Mouse (Mus musculus) heart, postnatal 0 days (tissue): ENCODE data around the gene Shcbp1l. TPM values are rescaled to one million over a fixed set of nuclear protein-coding genes. Genes with fewer than 3 reads are reported as not detected.
A peak's percentile ranks its signal among the peaks of the same experiment; 100 is the strongest.
"Not testable (repeated sequence)": the region's sequence is repeated elsewhere in the genome, so short reads cannot be mapped to it uniquely, and the experiment has no call there.

ENCODE experiments used
- ATAC-seq: fragments of 200-750 bp; cut with Nextera tagmentation; 2 replicates; pipeline ENCODE4 v1.8.0; 2017; ENCODE audit warnings: low read depth, moderate number of reproducible peaks, moderate library complexity; ENCODE audit not compliant: insufficient read depth
- DNase-seq: peaks from one replicate; pipeline ENCODE4 v3.0.0-alpha.2; 2016; ENCODE audit warnings: low spot score
- H3K27ac ChIP-seq: fragments of 300-500 bp; sonication (generic); 2 replicates; pipeline ENCODE4 v1.5.1; 2014; ENCODE audit warnings: low read depth, mild to moderate bottlenecking
- H3K27me3 ChIP-seq: fragments of 300-500 bp; sonication (generic); 2 replicates; pipeline ENCODE4 v1.6.1; 2014; ENCODE audit warnings: low read length, mixed read lengths; ENCODE audit not compliant: control insufficient read depth, insufficient read depth
- H3K36me3 ChIP-seq: fragments of 300-500 bp; sonication (generic); replicated peaks from 2 replicates; pipeline ENCODE4 v1.6.1; 2014; ENCODE audit warnings: low read length, mixed read lengths; ENCODE audit not compliant: control insufficient read depth, insufficient read depth
- H3K4me1 ChIP-seq: fragments of 300-500 bp; sonication (generic); 2 replicates; pipeline ENCODE4 v1.6.1; 2014; ENCODE audit warnings: antibody characterized with exemption; ENCODE audit not compliant: control insufficient read depth, insufficient read depth
- H3K4me2 ChIP-seq: fragments of 300-500 bp; sonication (generic); 2 replicates; pipeline ENCODE4 v1.6.1; 2014; ENCODE audit warnings: low read depth, mild to moderate bottlenecking, low read length, moderate library complexity
- H3K4me3 ChIP-seq: fragments of 300-500 bp; sonication (generic); 2 replicates; pipeline ENCODE4 v1.5.1; 2014; ENCODE audit warnings: low read depth, low read length
- H3K9ac ChIP-seq: fragments of 300-500 bp; sonication (generic); replicated peaks from 2 replicates; pipeline ENCODE4 v1.6.1; 2014; ENCODE audit warnings: low read depth, low read length, mixed read lengths
- H3K9me3 ChIP-seq: fragments of 300-500 bp; sonication (generic); replicated peaks from 2 replicates; pipeline ENCODE4 v1.6.1; 2016; ENCODE audit warnings: low read length; ENCODE audit not compliant: control insufficient read depth
- CTCF ChIP-seq: IDR thresholded peaks from 2 replicates; pipeline ENCODE4 v1.5.1; 2016; ENCODE audit warnings: antibody characterized with exemption, control low read depth, low read depth
- EP300 ChIP-seq: IDR thresholded peaks from 2 replicates; pipeline ENCODE4 v1.6.1; 2016; ENCODE audit warnings: antibody characterized with exemption, low read depth
- WGBS: fragments of 180-500 bp; shearing (Covaris S2); extraction: QIAGEN DNeasy Blood & Tissue Kit; methylation state at CpG from one replicate; pipeline ENCODE4 v1.1.7; 2014; 5-methylcytosine and 5-hydroxymethylcytosine counted together
- polyA plus RNA-seq: library from polyadenylated mRNA; unstranded; fragments of >200 nt; fragmentation: Nextera tagmentation; extraction: Ambion mirVana; gene quantifications from 2 replicates; pipeline ENCODE4 v1.2.1, GENCODE M21; 2015
- total RNA-seq: library from RNA; depleted of rRNA; stranded (reverse); fragments of >200 nt; gene quantifications from 2 replicates; pipeline ENCODE4 v1.2.3, GENCODE M21; 2014; ENCODE audit warnings: low replicate concordance

Shcbp1l gene
- total and polyA plus RNA-seq, 2 experiments from 2014 or later, result not detected

GRCm38 (mm10) chr1:153480386-153481024 lies 55.5 kb downstream of the Shcbp1l start:
- Histone ChIP-seq H3K4me2 (no peak overlapping the region), H3K9ac (no peak overlapping the region), H3K9me3 (no peaks in the 10 kb centered on the region), H3K36me3 (peaks cover 54% of the 10 kb centered on the region), H3K27ac (no peak overlapping the region), H3K4me3 (no peak overlapping the region), H3K27me3 (no peaks in the 10 kb centered on the region), H3K4me1 (peaks cover 12% of the 10 kb centered on the region)
- DNase-seq (no peak), ATAC-seq (peak; percentile 49)
- WGBS, result 50% methylated on average over 1 of the region's 1 CpGs
- TF ChIP-seq EP300 (no peak), CTCF (peak; percentile 75)

- ATAC-seq, result no peak
- WGBS, result 37% methylated on average over 1 of the region's 1 CpGs
- Histone ChIP-seq H3K4me1 (peaks cover 17% of the 10 kb centered on the region), H3K36me3 (peaks cover 52% of the 10 kb centered on the region), H3K27me3 (no peaks in the 10 kb centered on the region), H3K9ac (no peak overlapping the region), H3K27ac (no peak overlapping the region), H3K4me3 (no peak overlapping the region), H3K4me2 (no peak overlapping the region), H3K9me3 (no peaks in the 10 kb centered on the region)
- TF ChIP-seq EP300, result no peak
- TF ChIP-seq CTCF, result no peak
- DNase-seq, result no peak
Observed at GRCm38 (mm10) chr1:153481025-153481412, 56.1 kb downstream of the Shcbp1l start.

GRCm38 (mm10) chr1:153485201-153485796 lies 60.3 kb downstream of the Shcbp1l start:
- ATAC-seq, result no peak
- H3K4me3 ChIP-seq, result peak overlapping the region; percentile 91; the same call in 1 of the 2 replicates
- H3K27me3 ChIP-seq, result no peaks in the 10 kb centered on the region
- H3K27ac ChIP-seq, result no peak overlapping the region
- 69% methylated on average over 2 of the region's 2 CpGs for WGBS
- H3K9ac ChIP-seq, result no peak overlapping the region
- H3K4me1 ChIP-seq, result peaks cover 21% of the 10 kb centered on the region
- no peaks in the 10 kb centered on the region for H3K9me3 ChIP-seq
- DNase-seq, result no peak
- H3K4me2 ChIP-seq, result peak overlapping the region; percentile 75
- TF ChIP-seq CTCF (no peak), EP300 (no peak)
- peaks cover 17% of the 10 kb centered on the region for H3K36me3 ChIP-seq

- not testable (repeated sequence) for H3K9me3 ChIP-seq, H3K27me3 ChIP-seq, H3K36me3 ChIP-seq, DNase-seq, ATAC-seq, H3K27ac ChIP-seq
- peaks cover 21% of the 10 kb centered on the region for H3K4me1 ChIP-seq
- peak overlapping the region; percentile 91 for H3K4me3 ChIP-seq
- peak overlapping the region; percentile 87 for H3K9ac ChIP-seq
- H3K4me2 ChIP-seq, result peak overlapping the region; percentile 75
- WGBS, result 11% methylated on average over 6 of the region's 6 CpGs
Observed at GRCm38 (mm10) chr1:153486120-153486519, 61.2 kb downstream of the Shcbp1l start.

GRCm38 (mm10) chr1:153486767-153487499 lies 62.0 kb downstream of the Shcbp1l start:
- under 1% methylated on average over 62 of the region's 64 CpGs for WGBS
- Histone ChIP-seq H3K27me3 (no peaks in the 10 kb centered on the region), H3K4me2 (peak overlapping the region; percentile 75), H3K9me3 (no peaks in the 10 kb centered on the region), H3K36me3 (peaks cover 5% of the 10 kb centered on the region; the same call in 1 of the 2 replicates), H3K27ac (peak overlapping the region; percentile 82), H3K4me1 (peaks cover 21% of the 10 kb centered on the region), H3K4me3 (peak overlapping the region; percentile 91), H3K9ac (peak overlapping the region; percentile 87)
- DNase-seq (peak; percentile 68), ATAC-seq (peak; percentile 71)
- TF ChIP-seq CTCF (no peak), EP300 (no peak)
